Mouse (Mus musculus): Measurements from ENCODE around the gene Elobl.

DNA sequence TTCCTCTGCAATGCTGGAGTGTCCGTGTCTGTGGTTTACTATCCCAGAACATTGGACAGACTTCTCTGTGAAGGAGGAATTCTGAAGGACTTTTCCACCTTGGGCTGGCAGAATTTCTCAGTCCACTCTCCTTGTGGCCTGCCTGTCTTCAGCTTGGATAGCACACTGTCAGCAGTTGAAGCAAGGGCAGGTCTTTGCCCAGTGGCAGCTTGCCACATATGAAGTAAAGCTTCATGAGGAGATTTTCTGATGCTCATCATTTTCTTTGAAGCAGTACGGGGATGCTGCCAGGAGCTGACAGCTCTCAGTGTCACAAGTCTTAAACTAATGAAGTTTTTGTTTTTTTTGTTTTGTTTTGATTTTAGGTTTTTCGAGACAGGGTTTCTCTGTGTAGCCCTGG is 7.9 kb downstream of the Elobl start:
- no peak for TF ChIP-seq POLR2A (IDR thresholded peaks at IDR 0.05; ENCODE audit: extremely low read depth, insufficient read depth, low read length)
- TF ChIP-seq CTCF (IDR thresholded peaks at IDR 0.05; ENCODE audit: extremely low read depth, insufficient read depth, low read length) = no peak

All from cortical plate, adult 2 months (tissue).